Mouse (Mus musculus) cerebellum, adult (tissue): ENCODE measurements around the gene Trim16.

Experiments used
- ATAC-seq: cut with Nextera tagmentation; 2 replicates; pipeline ENCODE4 v1.9.2; 2017; ENCODE audit warnings: mild to moderate bottlenecking, moderate library complexity, mixed read lengths; ENCODE audit not compliant: insufficient number of reproducible peaks, low FRiP score, low TSS enrichment

Trim16 gene

DNA sequence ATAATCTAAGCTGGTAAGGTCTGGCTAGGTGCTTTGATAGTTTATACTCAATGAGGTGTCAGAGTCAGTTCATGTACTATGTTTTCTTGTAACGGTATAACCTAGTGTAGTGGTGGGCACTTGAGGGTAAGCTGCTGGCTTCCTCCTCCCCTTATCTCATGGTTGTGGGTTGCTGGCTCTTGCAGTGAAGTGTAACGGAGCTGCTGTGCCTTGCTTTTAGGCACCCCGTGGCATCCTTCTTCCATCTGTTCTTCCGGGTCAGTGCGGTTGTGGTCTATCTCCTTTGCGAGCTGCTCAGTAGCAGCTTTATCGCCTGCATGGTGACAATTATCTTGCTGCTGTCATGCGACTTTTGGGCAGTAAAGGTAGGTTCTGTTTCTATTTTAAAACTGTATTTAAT is 63.4 kb downstream of the Trim16 start:
- ATAC-seq: no peak

DNA sequence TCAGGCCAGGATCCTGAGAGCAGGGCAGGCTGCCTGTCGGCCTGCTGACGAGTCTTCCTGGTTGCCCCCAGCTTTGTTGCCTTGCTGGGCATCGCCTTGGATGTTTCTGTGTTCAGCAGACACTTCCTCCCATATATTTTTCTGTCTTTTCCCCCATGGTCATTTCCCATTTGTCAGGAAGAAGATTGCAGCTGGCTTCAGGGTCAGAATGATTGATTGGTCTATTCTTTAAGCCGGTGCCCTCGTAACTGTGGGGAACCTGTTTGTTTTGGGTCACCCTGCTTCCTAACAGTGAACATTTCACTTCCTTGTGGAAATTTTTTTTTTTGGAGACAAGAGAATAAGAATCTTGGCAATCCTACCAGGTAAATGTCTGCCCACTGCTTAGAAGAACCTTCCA is 65.3 kb downstream of the Trim16 start:
- ATAC-seq: no peak

DNA sequence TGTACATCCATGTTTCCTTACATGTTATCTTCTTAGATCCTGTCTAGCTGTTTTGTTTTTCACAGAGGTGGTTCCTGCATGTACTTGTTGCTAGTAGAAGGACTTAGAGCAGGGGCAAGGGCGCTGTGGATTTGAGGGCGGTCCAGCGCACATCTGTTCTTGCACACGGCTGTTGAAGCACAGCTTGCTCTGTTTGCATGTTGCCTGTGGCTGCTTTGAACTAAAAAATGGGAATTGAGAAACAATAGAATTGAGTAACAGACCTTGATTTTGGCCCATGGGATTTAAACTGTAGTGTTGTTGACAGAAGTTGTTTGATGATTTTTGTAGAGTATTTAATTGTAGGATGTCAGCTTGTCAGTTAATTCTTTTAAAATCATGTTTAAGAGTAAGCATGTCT is 70.8 kb downstream of the Trim16 start:
- no peak for ATAC-seq

DNA sequence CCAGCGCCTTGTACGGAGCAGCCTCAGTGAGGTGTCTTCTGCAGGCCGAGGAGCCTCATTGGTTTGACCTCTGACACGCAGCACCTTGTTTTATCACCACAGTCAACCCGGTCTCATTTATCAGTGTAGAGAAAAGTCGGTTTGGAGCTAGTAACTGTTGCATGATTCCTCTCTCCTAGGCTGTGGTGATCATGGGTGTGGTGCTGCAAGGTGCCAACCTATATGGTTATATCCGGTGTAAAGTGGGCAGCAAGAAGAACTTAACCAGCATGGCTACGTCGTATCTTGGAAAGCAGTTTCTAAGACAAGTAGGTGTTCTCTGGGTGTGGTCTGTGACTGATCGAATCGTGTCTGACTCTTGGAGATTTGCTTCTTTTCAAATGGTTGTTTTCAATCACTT is 71.7 kb downstream of the Trim16 start:
- no peak for ATAC-seq
